Mouse (Mus musculus) embryonic facial prominence, embryonic 12.5 days (tissue): Measurements from ENCODE around the gene Vps13d. TPM values are rescaled to one million over a fixed set of nuclear protein-coding genes. Genes with fewer than 3 reads are reported as not detected.

Source experiments
- ATAC-seq: fragments of 200-750 bp; cut with Nextera tagmentation; 2 replicates; pipeline ENCODE4 v1.8.0; 2017; ENCODE audit not compliant: insufficient number of reproducible peaks, insufficient read depth, low FRiP score, low TSS enrichment
- H3K27ac ChIP-seq: fragments of 300-500 bp; sonication (generic); 2 replicates; pipeline ENCODE4 v1.5.1; 2016; ENCODE audit warnings: mild to moderate bottlenecking
- H3K27me3 ChIP-seq: fragments of 300-500 bp; sonication (generic); 2 replicates; pipeline ENCODE4 v1.6.1; 2016; ENCODE audit warnings: mild to moderate bottlenecking, moderate library complexity
- H3K36me3 ChIP-seq: fragments of 300-500 bp; sonication (generic); 2 replicates; pipeline ENCODE4 v1.6.1; 2016; ENCODE audit warnings: mild to moderate bottlenecking
- H3K4me1 ChIP-seq: fragments of 300-500 bp; sonication (generic); 2 replicates; pipeline ENCODE4 v1.6.1; 2016
- H3K4me2 ChIP-seq: fragments of 300-500 bp; sonication (generic); replicated peaks from 2 replicates; pipeline ENCODE4 v1.6.1; 2016; ENCODE audit warnings: mild to moderate bottlenecking, moderate library complexity
- H3K4me3 ChIP-seq: fragments of 300-500 bp; sonication (generic); 2 replicates; pipeline ENCODE4 v1.5.1; 2016; ENCODE audit warnings: mild to moderate bottlenecking
- H3K9ac ChIP-seq: fragments of 300-500 bp; sonication (generic); 2 replicates; pipeline ENCODE4 v1.6.1; 2016; ENCODE audit warnings: mild to moderate bottlenecking, moderate library complexity
- H3K9me3 ChIP-seq: fragments of 300-500 bp; sonication (generic); 2 replicates; pipeline ENCODE4 v1.6.1; 2016; ENCODE audit warnings: mild to moderate bottlenecking, moderate library complexity
- WGBS: fragments of 180-500 bp; shearing (Covaris S2); methylation state at CpG from one replicate; pipeline ENCODE4 v1.1.7; 2016; 5-methylcytosine and 5-hydroxymethylcytosine counted together
- polyA plus RNA-seq: library from polyadenylated mRNA; unstranded; fragments of >200 nt; fragmentation: Nextera tagmentation; extraction: Ambion mirVana; gene quantifications from 2 replicates; pipeline ENCODE4 v1.2.1, GENCODE M21; 2016

Gene Vps13d
- polyA plus RNA-seq, 1 experiment from 2014 or later = 6.9 TPM

DNA sequence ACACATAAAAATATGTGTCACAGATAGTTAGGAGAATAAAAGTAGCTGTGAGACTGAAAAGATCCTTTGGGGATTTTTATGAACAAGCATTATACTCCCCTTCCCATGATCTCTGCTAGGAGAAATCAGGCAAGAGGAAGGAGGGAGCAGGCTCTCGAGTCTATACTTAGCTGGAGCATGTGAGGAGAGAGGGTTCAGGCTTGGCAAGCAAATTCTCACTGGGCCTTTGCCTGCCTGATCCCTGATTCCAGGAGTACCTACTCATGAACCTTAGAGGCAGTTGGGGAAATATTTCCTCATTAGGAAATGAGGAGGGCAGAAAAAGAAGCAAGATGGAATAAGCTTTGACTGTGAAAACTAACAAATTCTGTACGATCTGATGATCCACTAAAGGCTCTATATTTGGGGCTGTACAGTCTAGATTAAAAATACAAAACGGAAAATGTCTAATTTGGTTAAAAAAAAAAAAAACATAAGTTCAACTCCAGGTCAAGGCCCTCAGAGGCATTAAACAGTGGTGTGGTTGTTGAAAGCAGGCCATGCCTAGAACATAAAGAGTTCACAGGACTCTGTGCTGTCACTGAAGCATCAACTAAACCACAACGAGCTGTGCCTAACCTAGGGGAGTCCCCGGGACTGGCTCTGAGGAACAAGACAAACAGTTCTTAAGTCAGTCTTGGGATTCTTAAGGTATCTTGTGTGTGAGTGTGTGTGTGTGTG is 149.3 kb downstream of the Vps13d start:
- Histone ChIP-seq H3K27ac (no peak overlapping the region), H3K4me3 (no peak overlapping the region), H3K36me3 (peaks cover 30% of the 10 kb centered on the region), H3K9me3 (no peaks in the 10 kb centered on the region), H3K9ac (no peak overlapping the region), H3K27me3 (no peaks in the 10 kb centered on the region), H3K4me2 (no peak overlapping the region), H3K4me1 (peaks cover 6% of the 10 kb centered on the region; the same call in 1 of the 2 replicates)
- WGBS = 65% methylated on average over 5 of the region's 5 CpGs
- no peak for ATAC-seq

DNA sequence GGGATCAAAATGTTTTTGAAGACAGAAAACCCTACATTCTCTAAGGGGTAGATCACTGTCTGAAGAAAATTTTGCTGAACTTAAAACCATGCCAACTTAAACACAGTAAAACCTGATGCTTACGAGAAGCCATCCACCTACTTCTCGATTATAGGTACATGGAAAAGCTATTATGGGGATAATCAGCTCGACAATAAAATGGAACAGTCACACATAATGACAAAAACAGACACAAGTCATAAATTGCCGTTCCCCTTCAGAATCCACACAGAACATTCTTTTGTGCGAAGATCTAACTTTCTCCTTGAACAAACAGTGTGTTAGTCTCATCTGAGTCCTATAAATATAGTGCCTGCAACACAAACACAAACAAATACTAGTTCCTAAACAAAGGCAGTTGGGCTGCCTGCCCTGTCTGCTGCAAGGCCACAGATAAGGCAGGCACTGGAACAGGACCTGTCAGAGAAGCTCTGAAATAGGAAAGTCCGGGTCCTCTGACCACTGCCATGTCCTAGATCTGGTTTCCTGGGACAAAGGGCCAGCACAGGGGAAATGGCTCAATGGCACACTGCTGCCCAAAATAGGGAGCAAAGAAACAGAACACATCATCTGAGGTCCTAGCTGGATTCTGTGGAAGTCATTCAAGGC is 153.5 kb downstream of the Vps13d start:
- H3K36me3 ChIP-seq = peaks cover 30% of the 10 kb centered on the region
- no peak overlapping the region for H3K4me2 ChIP-seq
- no peaks in the 10 kb centered on the region for H3K27me3 ChIP-seq
- H3K4me3 ChIP-seq = no peak overlapping the region
- 0 out of 2 replicates have a peak, but pooled peaks cover 3% of the 10 kb centered on the region for H3K4me1 ChIP-seq
- no peaks in the 10 kb centered on the region for H3K9me3 ChIP-seq
- H3K27ac ChIP-seq = no peak overlapping the region
- no peak for ATAC-seq
- H3K9ac ChIP-seq = no peak overlapping the region
- WGBS = 77% methylated on average over 6 of the region's 6 CpGs

DNA sequence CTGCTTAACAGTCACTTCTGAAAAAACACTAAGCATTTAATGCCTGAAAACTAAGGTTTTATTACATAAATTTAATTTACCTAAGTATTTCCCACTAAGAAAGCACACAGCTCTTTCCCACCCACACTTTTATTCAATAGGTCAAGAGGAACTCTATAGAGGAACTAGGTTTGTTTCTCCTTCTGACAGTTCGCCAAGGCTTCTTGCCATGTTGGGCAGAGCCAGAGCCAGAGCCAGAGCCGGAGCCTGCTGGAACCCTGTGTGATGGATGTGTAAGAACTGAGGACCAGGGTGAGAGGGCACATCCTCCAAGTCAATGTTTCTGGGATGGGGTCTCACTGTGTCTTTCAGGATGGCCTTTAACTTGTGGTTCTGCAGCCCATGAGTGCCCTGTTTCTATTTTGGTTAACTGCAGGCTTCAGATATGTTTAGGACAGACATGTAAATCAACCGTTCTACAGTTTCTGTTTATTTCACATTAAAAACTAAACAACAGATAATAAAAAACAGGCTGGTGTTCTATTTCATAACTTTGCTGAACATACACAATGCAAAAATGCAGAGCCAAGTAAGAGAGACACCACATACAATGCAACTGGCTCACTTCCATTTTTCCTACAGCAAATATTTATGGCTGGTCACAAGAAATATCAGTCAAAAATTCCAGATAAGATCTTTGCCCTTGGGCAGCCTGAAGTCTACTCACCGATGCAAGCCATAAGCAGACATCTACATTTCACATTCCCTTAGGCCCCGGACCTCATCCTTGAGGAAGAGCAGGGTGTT is 157.0 kb downstream of the Vps13d start:
- no peak overlapping the region for H3K27ac ChIP-seq
- no peak for ATAC-seq

DNA sequence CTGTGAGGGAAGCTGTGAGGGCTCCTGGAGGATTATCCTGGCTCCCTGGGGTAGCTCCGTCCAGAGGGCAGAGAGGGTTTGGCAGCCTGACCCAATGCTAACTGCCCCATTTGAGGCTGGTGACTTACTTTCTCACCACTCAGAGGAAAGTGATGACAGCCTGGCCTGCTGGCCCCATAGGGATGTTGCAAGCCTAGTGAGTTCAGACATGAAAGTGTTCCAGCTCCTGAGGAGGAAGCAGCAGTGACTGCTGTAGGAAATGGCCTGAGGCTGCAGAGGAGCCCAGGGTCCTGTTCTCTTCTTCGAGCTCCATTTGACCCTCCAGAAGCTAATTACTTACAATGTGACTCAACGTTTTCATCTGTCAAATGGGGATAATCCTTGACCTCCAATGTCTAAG is 157.8 kb downstream of the Vps13d start:
- WGBS = 58% methylated on average over 3 of the region's 3 CpGs
- no peak for ATAC-seq
- Histone ChIP-seq H3K4me1 (peaks cover 22% of the 10 kb centered on the region), H3K9ac (no peak overlapping the region), H3K4me2 (no peak overlapping the region), H3K36me3 (peaks cover 5% of the 10 kb centered on the region; the same call in 1 of the 2 replicates), H3K9me3 (no peaks in the 10 kb centered on the region), H3K27ac (no peak overlapping the region), H3K27me3 (no peaks in the 10 kb centered on the region), H3K4me3 (no peak overlapping the region)

More for the DNA sequence above, 157.0 kb downstream of the Vps13d start:
- H3K4me2 ChIP-seq = no peak overlapping the region
- no peaks in the 10 kb centered on the region for H3K27me3 ChIP-seq
- peaks cover 22% of the 10 kb centered on the region for H3K4me1 ChIP-seq
- H3K36me3 ChIP-seq = peaks cover 9% of the 10 kb centered on the region
- no peak overlapping the region for H3K9ac ChIP-seq
- H3K4me3 ChIP-seq = no peak overlapping the region
- 84% methylated on average over 5 of the region's 5 CpGs for WGBS
- H3K9me3 ChIP-seq = no peaks in the 10 kb centered on the region

DNA sequence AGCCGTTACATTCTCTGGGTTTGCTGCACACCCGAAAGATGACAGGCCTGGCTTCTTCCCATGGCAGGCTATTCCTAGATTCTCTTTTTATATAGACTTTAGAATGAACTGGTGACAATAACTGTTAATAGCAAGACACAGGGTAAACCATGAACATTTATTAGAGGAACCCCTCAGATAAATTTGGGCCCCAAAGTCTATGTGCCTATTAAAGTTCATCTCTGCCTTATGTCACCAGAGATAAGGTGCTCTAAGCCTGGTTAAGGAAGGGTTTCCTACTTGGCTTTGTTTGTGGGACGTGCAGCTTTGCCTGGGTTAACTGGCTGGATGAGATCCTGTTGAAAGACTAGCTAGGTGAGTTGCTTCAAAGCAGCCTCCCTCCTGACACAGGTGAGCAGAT is 159.4 kb downstream of the Vps13d start:
- no peak overlapping the region for H3K9ac ChIP-seq
- peaks cover 22% of the 10 kb centered on the region for H3K4me1 ChIP-seq
- peaks cover 5% of the 10 kb centered on the region; the same call in 1 of the 2 replicates for H3K36me3 ChIP-seq
- no peak overlapping the region for H3K4me3 ChIP-seq
- H3K4me2 ChIP-seq = no peak overlapping the region
- H3K27ac ChIP-seq = peak overlapping the region; percentile 33
- no peaks in the 10 kb centered on the region for H3K9me3 ChIP-seq
- no peaks in the 10 kb centered on the region for H3K27me3 ChIP-seq
- 74% methylated on average over 3 of the region's 3 CpGs for WGBS
- ATAC-seq = no peak

DNA sequence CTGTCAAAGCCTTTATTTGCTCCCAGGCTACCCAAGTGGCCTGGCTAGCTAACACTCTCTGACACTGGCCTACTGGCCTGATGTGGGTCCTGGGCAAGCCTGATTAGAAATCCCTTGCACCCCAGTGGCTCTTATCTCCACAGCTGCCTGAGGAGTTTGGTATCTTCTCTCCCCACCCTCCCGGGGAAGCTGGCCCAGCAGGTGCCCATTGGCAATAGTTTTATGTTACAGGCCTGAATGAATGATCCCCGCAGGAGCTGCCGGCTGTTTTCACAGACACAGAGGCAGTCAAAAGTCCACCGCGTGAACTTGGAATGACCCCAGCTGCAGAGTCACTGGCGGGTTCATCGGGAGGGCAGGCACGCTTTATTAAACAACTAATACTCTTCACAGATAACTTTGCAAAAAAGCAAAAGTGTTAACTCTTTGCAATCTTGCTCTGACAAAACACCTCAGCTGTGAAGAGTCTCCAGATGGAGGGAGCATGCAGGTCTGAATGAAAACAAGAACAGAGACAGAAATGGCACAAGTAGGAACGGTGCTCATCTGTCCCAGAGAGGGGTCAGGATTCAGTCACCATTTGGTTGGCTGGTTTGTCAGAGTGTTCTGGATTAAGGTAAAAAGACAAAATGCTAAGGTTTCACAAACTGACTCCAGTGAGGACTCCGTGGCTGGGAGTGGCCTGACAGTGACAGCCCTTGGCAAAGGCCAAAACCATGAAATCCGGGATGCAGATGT is 160.1 kb downstream of the Vps13d start:
- peak overlapping the region; percentile 33 for H3K27ac ChIP-seq
- no peak; the same call in 1 of the 2 replicates for ATAC-seq

DNA sequence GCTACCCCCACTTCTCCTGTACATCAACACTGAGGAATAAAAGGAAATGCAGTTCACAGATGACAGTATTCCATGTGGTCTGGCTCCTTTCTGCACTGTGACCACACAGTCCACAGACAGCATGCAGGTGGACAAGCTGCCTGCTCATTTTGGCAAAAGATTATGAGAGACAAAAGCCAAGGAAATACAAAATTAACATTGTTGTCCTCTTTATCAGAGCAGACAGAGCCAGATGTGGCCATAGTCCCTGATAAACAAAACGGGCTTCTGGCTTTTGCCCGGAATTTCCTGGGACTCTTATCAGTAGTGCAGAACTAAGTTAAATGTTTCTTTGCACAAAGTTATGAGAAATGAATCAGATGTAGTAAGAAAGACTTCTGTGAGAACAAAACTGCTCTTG is 161.4 kb downstream of the Vps13d start:
- WGBS = 69% methylated on average over 2 of the region's 2 CpGs
- Histone ChIP-seq H3K27ac (no peak overlapping the region), H3K4me1 (peaks cover 19% of the 10 kb centered on the region), H3K4me2 (no peak overlapping the region), H3K27me3 (no peaks in the 10 kb centered on the region), H3K36me3 (peaks cover 9% of the 10 kb centered on the region; the same call in 1 of the 2 replicates), H3K9ac (no peak overlapping the region), H3K4me3 (no peak overlapping the region), H3K9me3 (no peaks in the 10 kb centered on the region)
- ATAC-seq = no peak

More for the DNA sequence above, 160.1 kb downstream of the Vps13d start:
- WGBS = 11% methylated on average over 11 of the region's 11 CpGs
- Histone ChIP-seq H3K4me1 (peaks cover 22% of the 10 kb centered on the region), H3K36me3 (peaks cover 5% of the 10 kb centered on the region; the same call in 1 of the 2 replicates), H3K4me3 (no peak overlapping the region), H3K4me2 (no peak overlapping the region), H3K27me3 (no peaks in the 10 kb centered on the region), H3K9me3 (no peaks in the 10 kb centered on the region), H3K9ac (no peak overlapping the region)

DNA sequence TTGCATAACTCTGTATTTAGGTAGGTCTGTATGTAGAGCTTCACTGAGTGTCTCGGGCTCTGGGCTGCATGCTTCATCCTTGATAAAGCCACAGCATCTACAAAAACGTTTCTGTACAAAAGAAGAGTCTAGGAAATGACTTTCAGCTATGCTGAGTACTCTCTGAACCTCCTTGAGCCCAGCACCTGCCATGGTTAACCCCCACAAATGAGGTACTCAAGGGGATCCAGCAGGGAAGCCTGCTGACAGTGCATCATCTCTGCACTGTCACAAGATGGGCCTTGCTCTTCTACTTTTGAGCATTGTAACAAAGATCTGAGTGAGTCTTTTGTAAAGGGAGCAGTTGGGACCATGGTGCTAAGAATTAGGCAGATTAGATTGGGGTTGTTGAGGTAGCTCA is 162.2 kb downstream of the Vps13d start:
- 72% methylated on average over 2 of the region's 2 CpGs for WGBS
- Histone ChIP-seq H3K9me3 (no peaks in the 10 kb centered on the region), H3K36me3 (peaks cover 9% of the 10 kb centered on the region; the same call in 1 of the 2 replicates), H3K4me1 (peaks cover 19% of the 10 kb centered on the region), H3K27ac (no peak overlapping the region), H3K4me2 (no peak overlapping the region), H3K27me3 (no peaks in the 10 kb centered on the region), H3K4me3 (no peak overlapping the region), H3K9ac (no peak overlapping the region)
- ATAC-seq = no peak

DNA sequence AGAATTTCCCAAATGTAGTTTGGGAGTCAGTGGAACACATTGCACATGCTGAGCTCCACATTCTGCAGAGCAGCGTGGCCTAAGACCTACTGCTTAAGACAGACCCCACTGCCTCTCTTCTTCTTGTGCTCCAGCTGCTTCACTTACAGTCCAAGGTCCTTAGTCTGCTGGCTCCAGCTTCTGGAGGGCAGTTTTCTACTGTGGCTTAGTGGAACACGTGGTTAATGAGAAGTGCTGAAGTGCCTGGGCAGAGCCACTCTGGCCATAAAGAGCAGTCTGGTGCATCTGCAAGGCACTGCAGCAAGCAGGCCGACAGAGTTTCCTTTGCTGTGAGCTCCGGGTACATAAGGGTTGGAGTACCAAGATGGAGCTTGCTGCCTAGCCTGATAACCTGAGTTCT is 163.3 kb downstream of the Vps13d start:
- H3K36me3 ChIP-seq = 0 out of 2 replicates have a peak, but pooled peaks cover 4% of the 10 kb centered on the region
- 93% methylated on average over 4 of the region's 4 CpGs for WGBS
- H3K9ac ChIP-seq = no peak overlapping the region
- H3K27me3 ChIP-seq = no peaks in the 10 kb centered on the region
- no peak overlapping the region for H3K4me2 ChIP-seq
- peaks cover 21% of the 10 kb centered on the region for H3K4me1 ChIP-seq
- no peak overlapping the region for H3K4me3 ChIP-seq
- H3K27ac ChIP-seq = no peak overlapping the region
- no peaks in the 10 kb centered on the region for H3K9me3 ChIP-seq
- no peak for ATAC-seq

DNA sequence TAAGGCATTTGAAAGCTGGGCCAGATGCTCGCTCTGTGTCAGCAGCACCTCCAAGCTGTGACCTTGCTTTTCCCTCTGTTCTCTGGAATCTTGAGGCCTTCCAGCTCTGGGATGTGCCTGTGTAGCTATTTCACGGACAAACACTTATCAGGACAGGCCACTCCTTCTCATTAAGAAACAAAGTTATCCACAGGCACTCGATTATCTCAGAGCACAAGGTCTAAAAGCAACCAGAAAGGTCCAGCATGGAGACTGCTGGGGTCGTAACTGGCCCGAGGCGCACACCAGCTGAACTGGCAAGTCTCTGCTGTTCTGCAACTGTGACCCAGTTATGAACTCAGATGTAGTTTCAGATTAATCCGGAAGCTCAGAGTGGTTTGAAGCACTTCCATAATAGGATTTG is 168.4 kb downstream of the Vps13d start:
- H3K36me3 ChIP-seq = 0 out of 2 replicates have a peak, but pooled peaks cover 4% of the 10 kb centered on the region
- no peaks in the 10 kb centered on the region for H3K9me3 ChIP-seq
- H3K4me3 ChIP-seq = no peak overlapping the region
- peaks cover 21% of the 10 kb centered on the region for H3K4me1 ChIP-seq
- H3K9ac ChIP-seq = no peak overlapping the region
- WGBS = 55% methylated on average over 7 of the region's 7 CpGs
- H3K27ac ChIP-seq = peak overlapping the region; percentile 17; the same call in 1 of the 2 replicates
- H3K4me2 ChIP-seq = no peak overlapping the region
- no peak for ATAC-seq
- no peaks in the 10 kb centered on the region for H3K27me3 ChIP-seq

DNA sequence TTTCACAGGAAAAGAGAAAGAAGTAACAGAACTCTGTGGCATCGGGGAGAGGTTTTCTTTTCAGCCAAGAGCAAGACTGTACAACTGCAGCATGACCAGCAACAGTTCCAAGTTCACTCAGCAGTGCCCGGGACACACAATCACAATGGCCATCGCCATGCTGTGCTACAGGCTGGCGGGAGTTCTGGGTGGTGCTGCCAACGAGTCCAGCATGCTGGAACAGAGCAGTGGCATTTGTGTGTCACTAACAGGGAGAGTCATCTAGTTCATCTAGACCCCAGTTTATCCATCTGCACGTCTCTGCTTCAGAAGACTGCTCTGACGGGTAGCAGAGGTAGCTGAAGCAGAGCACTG is 169.4 kb downstream of the Vps13d start:
- Histone ChIP-seq H3K9ac (no peak overlapping the region), H3K27ac (0 out of 2 replicates have a peak overlapping the region, but pooled peaks have one; percentile 17)

More for the DNA sequence above, 169.4 kb downstream of the Vps13d start:
- Histone ChIP-seq H3K36me3 (0 out of 2 replicates have a peak, but pooled peaks cover 4% of the 10 kb centered on the region), H3K4me1 (peaks cover 21% of the 10 kb centered on the region), H3K9me3 (no peaks in the 10 kb centered on the region), H3K4me2 (no peak overlapping the region), H3K4me3 (no peak overlapping the region), H3K27me3 (no peaks in the 10 kb centered on the region)
- no peak for ATAC-seq
- 68% methylated on average over 7 of the region's 7 CpGs for WGBS
